Mouse (Mus musculus) heart, embryonic 14.5 days (tissue): Measurements from ENCODE around the gene Rec8. TPM values are rescaled to one million over a fixed set of nuclear protein-coding genes. Genes with fewer than 3 reads are reported as not detected.

Source experiments
- ATAC-seq: fragments of 200-750 bp; cut with Nextera tagmentation; 2 replicates; pipeline ENCODE4 v1.8.0; 2017; ENCODE audit warnings: low read depth, moderate TSS enrichment; ENCODE audit not compliant: insufficient number of reproducible peaks, insufficient read depth, low FRiP score
- H3K27ac ChIP-seq, 2 experiments: fragments of 200-500 bp in 1 of 2; fragments of 300-500 bp in 1 of 2; sonication (generic) in 1 of 2; replicated peaks in 1 of 2; 2 replicates each; pipeline ENCODE4 v1.5.1; 2012 to 2014; ENCODE audit warnings: low read depth in 2 of 2, low read length in 2 of 2, control low read depth in 1 of 2, mild to moderate bottlenecking in 1 of 2, mixed read lengths in 1 of 2; ENCODE audit not compliant: control insufficient read depth in 1 of 2, insufficient read depth in 1 of 2
- H3K27me3 ChIP-seq: fragments of 300-500 bp; sonication (generic); 2 replicates; pipeline ENCODE4 v1.6.1; 2014; ENCODE audit warnings: mild to moderate bottlenecking, low read length, control low read depth; ENCODE audit not compliant: control insufficient read depth, insufficient read depth
- H3K36me3 ChIP-seq: fragments of 300-500 bp; sonication (generic); 2 replicates; pipeline ENCODE4 v1.6.1; 2014; ENCODE audit warnings: mild to moderate bottlenecking, control low read depth, low read length, mixed read lengths; ENCODE audit not compliant: control insufficient read depth, insufficient read depth
- H3K4me1 ChIP-seq, 2 experiments: fragments of 200-500 bp in 1 of 2; fragments of 300-500 bp in 1 of 2; sonication (generic) in 1 of 2; 2 replicates each; pipeline ENCODE4 v1.6.1; 2012 to 2014; ENCODE audit warnings: low read length in 2 of 2, control low read depth in 1 of 2, mixed read lengths in 1 of 2; ENCODE audit not compliant: control insufficient read depth in 2 of 2, insufficient read depth in 2 of 2
- H3K4me2 ChIP-seq: fragments of 300-500 bp; sonication (generic); 2 replicates; pipeline ENCODE4 v1.6.1; 2014; ENCODE audit warnings: mild to moderate bottlenecking, low read length
- H3K4me3 ChIP-seq, 2 experiments: fragments of 200-500 bp in 1 of 2; fragments of 300-500 bp in 1 of 2; sonication (generic) in 1 of 2; 2 replicates each; pipeline ENCODE4 v1.5.1; 2012 to 2014; ENCODE audit warnings: low read length in 2 of 2, mild to moderate bottlenecking in 2 of 2, control low read depth in 1 of 2, low read depth in 1 of 2, moderate library complexity in 1 of 2; ENCODE audit not compliant: control insufficient read depth in 1 of 2, insufficient read depth in 1 of 2
- H3K9ac ChIP-seq: fragments of 300-500 bp; sonication (generic); 2 replicates; pipeline ENCODE4 v1.6.1; 2014; ENCODE audit warnings: mild to moderate bottlenecking, low read length
- H3K9me3 ChIP-seq: fragments of 300-500 bp; sonication (generic); 2 replicates; pipeline ENCODE4 v1.6.1; 2016; ENCODE audit warnings: low read length, control low read depth; ENCODE audit not compliant: control insufficient read depth
- whole genome bisulfite sequencing: fragments of 180-500 bp; shearing (Covaris S2); extraction: QIAGEN DNeasy Blood & Tissue Kit; methylation state at CpG from one replicate; pipeline ENCODE4 v1.1.7; 2014; 5-methylcytosine and 5-hydroxymethylcytosine counted together
- polyA plus RNA-seq: library from polyadenylated mRNA; unstranded; fragments of >200 nt; fragmentation: Nextera tagmentation; extraction: Ambion mirVana; gene quantifications from 2 replicates; pipeline ENCODE4 v1.2.1, GENCODE M21; 2014

Gene Rec8
- 7.1 and 10.2 TPM in 2 replicates for polyA plus RNA-seq

GRCm38 (mm10) chr14:55617822-55618221 lies at the start of gene Rec8:
TSS of gene Rec8 (plus strand) at chr14:55618037.
- Histone ChIP-seq H3K4me3 (peak within 1 kb of the TSS; percentile 33 to 34), H3K36me3 (0 out of 2 replicates have a peak, but pooled peaks cover 3% of the 10 kb centered on the region), H3K4me2 (peak within 1 kb of the TSS; percentile 58), H3K27me3 (no peaks in the 10 kb centered on the region), H3K9ac (peak within 1 kb of the TSS; percentile 59), H3K27ac (peak within 1 kb of the TSS; percentile 24 to 39; a peak in 2 of 4 replicates), H3K4me1 (peaks cover 5 to 18% of the 10 kb centered on the region in 2 experiments; a peak in 3 of 4 replicates), H3K9me3 (no peaks in the 10 kb centered on the region)
- peak; percentile 70 for ATAC-seq
- 8% methylated on average over 21 of the region's 21 CpGs for WGBS

- Histone ChIP-seq H3K9ac (no peak overlapping the region), H3K4me1 (peaks cover 8 to 22% of the 10 kb centered on the region in 2 experiments; a peak in 3 of 4 replicates), H3K4me3 (no peak overlapping the region), H3K27me3 (no peaks in the 10 kb centered on the region), H3K9me3 (no peaks in the 10 kb centered on the region), H3K4me2 (no peak overlapping the region), H3K27ac (peak overlapping the region in 1 of 2 experiments; percentile 41; a peak in 1 of 4 replicates), H3K36me3 (peaks cover 45% of the 10 kb centered on the region)
- no peak; the same call in 1 of the 2 replicates for ATAC-seq
- 71% methylated on average over 2 of the region's 2 CpGs for WGBS
Measured at GRCm38 (mm10) chr14:55570588-55570987, 47.2 kb upstream of the Rec8 start.

GRCm38 (mm10) chr14:55571760-55572159 lies 46.1 kb upstream of the Rec8 start:
- H3K27ac ChIP-seq, result no peak overlapping the region
- no peak overlapping the region for H3K4me2 ChIP-seq
- H3K9me3 ChIP-seq, result no peaks in the 10 kb centered on the region
- no peaks in the 10 kb centered on the region for H3K27me3 ChIP-seq
- no peak for ATAC-seq
- peaks cover 33% of the 10 kb centered on the region for H3K36me3 ChIP-seq
- no peak overlapping the region for H3K4me3 ChIP-seq
- peaks cover 16 to 31% of the 10 kb centered on the region in 2 experiments; a peak in 3 of 4 replicates for H3K4me1 ChIP-seq
- no peak overlapping the region for H3K9ac ChIP-seq

- peak within 1 kb of the TSS; percentile 98 to 99 for H3K27ac ChIP-seq
- peaks cover 7% of the 10 kb centered on the region for H3K36me3 ChIP-seq
- no peaks in the 10 kb centered on the region for H3K27me3 ChIP-seq
- peak; percentile 75 for ATAC-seq
- H3K4me2 ChIP-seq, result peak within 1 kb of the TSS; percentile 66
- peaks cover 17 to 46% of the 10 kb centered on the region in 2 experiments; a peak in 3 of 4 replicates for H3K4me1 ChIP-seq
- peak within 1 kb of the TSS; percentile 41 to 60 for H3K4me3 ChIP-seq
- WGBS, result 23% methylated on average over 7 of the region's 8 CpGs
- H3K9me3 ChIP-seq, result no peaks in the 10 kb centered on the region
- peak within 1 kb of the TSS; percentile 77 for H3K9ac ChIP-seq
Measured at GRCm38 (mm10) chr14:55575302-55575701, 42.5 kb upstream of the Rec8 start, which contains the start of gene Fitm1. TSS of gene Fitm1 (plus strand) at chr14:55575617.

- Histone ChIP-seq H3K36me3 (peaks cover 11% of the 10 kb centered on the region), H3K9ac (peak overlapping the region; percentile 77), H3K27ac (peak overlapping the region; percentile 98 to 99), H3K4me2 (peak overlapping the region; percentile 66), H3K4me1 (peaks cover 17 to 42% of the 10 kb centered on the region in 2 experiments; a peak in 3 of 4 replicates), H3K4me3 (peak overlapping the region; percentile 41 to 60), H3K9me3 (no peaks in the 10 kb centered on the region), H3K27me3 (no peaks in the 10 kb centered on the region)
- 18% methylated on average over 13 of the region's 13 CpGs for WGBS
- ATAC-seq, result peak; percentile 22; the same call in 1 of the 2 replicates
Measured at GRCm38 (mm10) chr14:55575711-55576110, 42.1 kb upstream of the Rec8 start.

- ATAC-seq, result no peak
- H3K4me1 ChIP-seq, result peaks cover 17 to 37% of the 10 kb centered on the region in 2 experiments; a peak in 3 of 4 replicates
- H3K4me2 ChIP-seq, result peak overlapping the region; percentile 66
- no peaks in the 10 kb centered on the region for H3K9me3 ChIP-seq
- peaks cover 17% of the 10 kb centered on the region for H3K36me3 ChIP-seq
- peak overlapping the region; percentile 77 for H3K9ac ChIP-seq
- 46% methylated on average over 16 of the region's 16 CpGs for WGBS
- H3K27ac ChIP-seq, result peak overlapping the region; percentile 98 to 99
- no peaks in the 10 kb centered on the region for H3K27me3 ChIP-seq
- peak overlapping the region; percentile 41 to 60 for H3K4me3 ChIP-seq
Measured at GRCm38 (mm10) chr14:55576376-55576775, 41.5 kb upstream of the Rec8 start.

- under 1% methylated on average over 23 of the region's 32 CpGs for WGBS
- H3K4me1 ChIP-seq, result peaks cover 17 to 37% of the 10 kb centered on the region in 2 experiments; a peak in 3 of 4 replicates
- peak within 1 kb of the TSS; percentile 98 for H3K9ac ChIP-seq
- peak within 1 kb of the TSS; percentile 66 to 92 for H3K4me3 ChIP-seq
- no peaks in the 10 kb centered on the region for H3K9me3 ChIP-seq
- peak within 1 kb of the TSS; percentile 76 to 98 for H3K27ac ChIP-seq
- no peaks in the 10 kb centered on the region for H3K27me3 ChIP-seq
- H3K4me2 ChIP-seq, result peak within 1 kb of the TSS; percentile 75
- H3K36me3 ChIP-seq, result peaks cover 26% of the 10 kb centered on the region
- peak; percentile 69 for ATAC-seq
Measured at GRCm38 (mm10) chr14:55577871-55578667, 39.8 kb upstream of the Rec8 start, which contains the start of gene Psme1. TSS of gene Psme1 (plus strand) at chr14:55578123.
